Mouse (Mus musculus) cerebellum, adult 11 months (tissue): ENCODE measurements around the gene Syne1.

ENCODE experiments used
- DNase-seq: peaks from one replicate; pipeline ENCODE4 v3.0.0; 2022

The Syne1 gene

DNA sequence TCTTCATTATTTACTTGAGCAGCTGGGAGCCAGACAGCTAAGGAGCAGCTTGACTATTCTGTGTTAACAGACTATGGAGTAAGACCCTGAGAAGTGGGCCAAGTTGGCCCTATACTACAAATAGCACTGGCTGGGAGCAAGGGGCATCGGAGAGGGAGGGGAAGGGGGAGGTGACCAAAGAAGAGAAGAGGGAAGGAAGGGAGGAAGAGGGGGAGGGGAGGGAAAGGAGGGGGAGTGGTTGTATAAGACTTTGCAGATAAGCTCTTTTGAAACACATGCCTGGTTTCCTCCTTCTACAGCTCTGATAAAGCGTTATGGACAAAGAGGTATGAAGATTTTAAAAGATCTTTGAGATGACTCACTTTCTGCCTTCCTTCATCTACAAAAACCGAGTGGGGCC lies 36.0 kb downstream of the Syne1 start:
- DNase-seq = no peak

- DNase-seq = no peak
These were observed 37.1 kb downstream of the Syne1 start for GRCm38 (mm10) chr10:5514134-5514533.

DNA sequence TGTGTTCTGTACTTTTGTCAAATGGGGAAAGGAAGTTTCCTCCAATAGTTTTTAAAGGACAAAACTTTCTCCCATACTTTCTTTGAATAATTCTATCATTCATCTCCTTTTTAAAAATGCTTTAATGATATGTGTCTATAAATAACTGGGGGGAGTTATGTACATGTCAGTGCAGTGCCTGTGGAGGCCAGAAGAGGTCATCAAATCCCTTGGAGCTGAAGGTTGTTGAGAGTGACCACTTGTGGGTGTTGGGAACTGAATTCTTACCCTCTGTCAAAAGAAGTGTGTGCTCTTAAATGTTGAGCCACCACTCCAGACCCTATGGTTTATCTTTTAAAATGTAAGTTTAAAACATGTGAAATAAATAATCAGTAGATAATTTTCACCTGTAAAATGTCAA lies 39.0 kb downstream of the Syne1 start:
- DNase-seq = peak; percentile 39

- no peak for DNase-seq
These were observed 39.9 kb downstream of the Syne1 start for GRCm38 (mm10) chr10:5511403-5511802.

DNA sequence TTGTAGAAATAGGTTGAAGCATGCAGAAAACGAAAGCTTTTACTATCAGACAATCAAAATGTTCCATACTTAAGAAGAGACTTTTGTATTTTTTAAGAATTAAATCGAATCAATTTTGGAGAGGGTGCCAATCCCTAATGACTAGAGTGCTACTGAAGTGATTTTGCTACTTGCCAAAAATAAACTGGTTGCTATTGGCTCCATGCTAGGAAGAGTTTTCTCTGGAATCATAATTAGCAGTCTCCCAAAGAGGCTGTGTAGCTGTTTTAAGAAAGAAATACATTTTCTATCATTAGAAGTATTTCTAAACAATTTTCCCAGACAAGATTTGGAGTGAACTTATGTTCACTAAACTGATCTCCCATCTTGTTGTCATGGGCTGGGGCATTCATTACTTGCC lies 43.8 kb downstream of the Syne1 start:
- no peak for DNase-seq

GRCm38 (mm10) chr10:5504761-5505160 lies 46.5 kb downstream of the Syne1 start:
- DNase-seq = peak; percentile 84

DNA sequence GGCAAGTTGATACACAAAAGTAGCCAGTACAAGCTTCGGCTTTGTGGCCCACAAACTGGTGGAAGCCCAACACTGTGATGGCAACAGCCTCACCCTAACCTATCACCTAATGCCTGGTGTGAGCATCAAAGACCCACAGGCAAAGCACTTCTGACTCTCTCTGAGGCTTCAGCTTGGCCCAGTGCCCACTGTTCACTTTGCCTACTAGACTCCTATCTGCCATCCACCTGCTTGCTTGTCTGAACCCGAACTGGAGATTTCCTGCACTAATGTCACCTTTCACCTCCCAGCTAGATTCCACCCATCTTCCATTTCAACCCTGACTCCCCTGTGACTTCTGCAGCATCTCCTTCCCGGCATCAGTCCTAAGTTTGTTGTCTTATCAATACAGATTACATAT lies 47.4 kb downstream of the Syne1 start:
- peak; percentile 64 for DNase-seq

DNA sequence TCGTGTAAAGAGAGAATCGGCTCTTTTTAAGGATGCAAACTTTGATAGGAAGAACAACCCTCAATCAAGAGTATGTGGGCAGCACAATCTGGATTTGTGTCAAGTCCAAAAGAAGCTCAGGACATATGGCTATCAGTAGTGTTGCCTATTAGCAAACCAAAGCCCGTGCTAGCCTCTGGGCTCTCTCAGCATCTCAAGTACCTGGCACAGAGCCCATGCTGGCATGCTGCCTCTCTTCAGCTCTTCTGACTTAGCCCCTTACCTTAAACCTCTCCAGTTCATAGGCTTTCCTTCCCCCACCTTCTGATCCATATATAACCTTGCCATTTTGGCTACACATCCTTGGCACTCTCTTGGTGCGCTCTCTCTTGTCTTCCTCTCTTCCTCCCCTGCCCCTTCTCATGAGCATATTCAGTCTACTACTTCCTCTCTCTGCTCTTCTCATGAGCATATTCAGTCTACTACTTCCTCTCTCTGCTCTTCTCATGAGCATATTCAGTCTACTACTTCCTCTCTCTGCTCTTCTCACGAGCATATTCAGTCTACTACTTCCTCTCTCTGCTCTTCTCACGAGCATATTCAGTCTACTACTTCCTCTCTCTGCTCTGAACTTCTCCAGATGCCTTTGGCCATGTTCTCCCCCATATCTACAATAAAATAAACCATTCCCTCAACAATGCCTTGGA lies 51.5 kb downstream of the Syne1 start:
- DNase-seq = peak; percentile 54

- DNase-seq = no peak
These were observed 53.4 kb downstream of the Syne1 start for GRCm38 (mm10) chr10:5497859-5498258.

- DNase-seq = no peak
These were observed 60.2 kb downstream of the Syne1 start for GRCm38 (mm10) chr10:5491050-5491449.

- peak; percentile 55 for DNase-seq
These were observed 61.3 kb downstream of the Syne1 start for GRCm38 (mm10) chr10:5490029-5490428.

DNA sequence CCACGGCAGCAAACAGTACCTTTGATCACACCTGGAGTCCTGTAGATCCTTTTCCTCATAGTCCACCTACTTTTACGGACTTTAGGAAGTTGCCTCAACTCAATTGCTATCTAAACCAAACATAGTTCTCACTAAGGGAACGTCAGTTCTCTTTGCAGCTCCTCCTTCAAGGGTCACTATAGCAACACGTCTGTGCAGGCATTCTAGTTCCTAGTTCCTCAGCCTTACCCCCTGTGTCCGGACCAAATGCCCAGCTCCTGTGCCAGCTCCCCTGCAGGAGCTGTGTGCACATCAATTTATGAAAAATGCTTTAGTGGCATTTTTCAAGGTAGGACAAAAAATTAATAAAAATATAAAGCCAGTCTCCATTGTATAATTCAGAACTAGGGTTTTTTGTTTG lies 63.2 kb downstream of the Syne1 start:
- peak; percentile 84 for DNase-seq

- no peak for DNase-seq
These were observed 70.4 kb downstream of the Syne1 start for GRCm38 (mm10) chr10:5480552-5481550.

- DNase-seq = peak; percentile 54
These were observed 71.2 kb downstream of the Syne1 start for GRCm38 (mm10) chr10:5480097-5480496.

GRCm38 (mm10) chr10:5468638-5469037 lies 82.6 kb downstream of the Syne1 start:
- peak; percentile 46 for DNase-seq

GRCm38 (mm10) chr10:5453830-5454229 lies 97.5 kb downstream of the Syne1 start:
- no peak for DNase-seq

DNA sequence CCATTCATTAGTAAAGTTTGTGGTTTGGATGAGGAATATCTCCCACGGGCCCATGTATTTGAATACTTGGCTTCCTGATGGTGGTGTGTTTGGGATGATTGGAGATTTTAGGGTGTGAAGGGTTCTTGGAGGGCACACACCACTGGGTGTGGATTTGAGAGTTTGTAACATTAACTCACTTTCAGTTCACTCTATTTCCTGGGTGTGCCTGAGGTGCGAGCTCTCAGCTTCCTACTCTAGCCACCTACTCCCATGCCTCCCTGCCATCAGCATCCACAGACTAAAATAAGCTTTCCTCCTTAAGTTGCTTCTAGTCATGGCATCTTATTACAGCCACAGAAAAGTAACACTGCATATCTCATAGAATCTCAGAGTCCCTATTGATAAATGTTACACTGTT lies 101.3 kb downstream of the Syne1 start:
- DNase-seq = no peak

- peak; percentile 38 for DNase-seq
These were observed 103.1 kb downstream of the Syne1 start for GRCm38 (mm10) chr10:5447950-5448716.

- DNase-seq = no peak
These were observed 106.0 kb downstream of the Syne1 start for GRCm38 (mm10) chr10:5445313-5445712.

DNA sequence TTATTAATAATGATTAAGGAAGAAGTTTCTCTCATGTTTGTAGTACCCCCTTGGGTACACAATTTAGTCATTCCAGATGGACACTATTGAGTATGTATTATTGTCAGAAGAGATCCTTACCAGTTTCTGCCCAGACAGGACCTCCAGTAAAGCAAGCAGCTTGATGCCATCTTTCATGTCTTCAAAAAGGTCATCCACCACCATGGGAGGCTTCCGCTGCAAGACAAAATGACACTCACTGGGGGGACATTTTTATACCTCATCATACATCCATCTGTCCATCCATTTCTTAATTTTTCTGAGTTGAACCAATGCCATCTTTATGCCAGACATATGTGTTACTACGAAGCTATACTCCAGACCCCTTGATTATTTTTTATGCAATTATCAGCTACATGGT lies 108.3 kb downstream of the Syne1 start:
- no peak for DNase-seq

GRCm38 (mm10) chr10:5439802-5440350 lies 111.4 kb downstream of the Syne1 start:
- peak; percentile 52 for DNase-seq

DNA sequence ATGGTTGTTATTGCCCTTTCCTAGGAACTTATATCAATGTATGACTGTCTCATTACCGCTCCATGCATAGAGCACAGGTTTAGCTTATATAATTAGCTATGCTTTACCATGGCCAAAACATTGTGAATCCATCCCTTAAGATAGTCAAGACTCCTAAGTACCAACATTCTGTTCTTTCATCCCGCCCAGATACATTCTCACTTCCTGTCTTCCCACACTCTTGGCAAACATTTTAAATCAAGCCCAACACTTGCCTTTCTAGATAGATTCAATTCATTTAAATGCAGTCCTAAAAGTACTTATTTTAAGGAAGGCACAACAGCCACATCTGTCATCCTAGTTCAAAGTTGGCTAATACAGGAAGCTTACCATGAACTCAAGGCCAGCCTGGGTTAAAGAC lies 113.5 kb downstream of the Syne1 start:
- no peak for DNase-seq

GRCm38 (mm10) chr10:5423984-5424383 lies 127.3 kb downstream of the Syne1 start:
- no peak for DNase-seq
